Mouse (Mus musculus): ENCODE results near the gene Gm4131. TPM values are rescaled to one million over a fixed set of nuclear protein-coding genes. Genes with fewer than 3 reads are reported as not detected.
A peak's percentile ranks its signal among the peaks of the same experiment; 100 is the strongest.

Gm4131 gene
- total RNA-seq, 1 experiment from 2014 or later: not detected

DNA sequence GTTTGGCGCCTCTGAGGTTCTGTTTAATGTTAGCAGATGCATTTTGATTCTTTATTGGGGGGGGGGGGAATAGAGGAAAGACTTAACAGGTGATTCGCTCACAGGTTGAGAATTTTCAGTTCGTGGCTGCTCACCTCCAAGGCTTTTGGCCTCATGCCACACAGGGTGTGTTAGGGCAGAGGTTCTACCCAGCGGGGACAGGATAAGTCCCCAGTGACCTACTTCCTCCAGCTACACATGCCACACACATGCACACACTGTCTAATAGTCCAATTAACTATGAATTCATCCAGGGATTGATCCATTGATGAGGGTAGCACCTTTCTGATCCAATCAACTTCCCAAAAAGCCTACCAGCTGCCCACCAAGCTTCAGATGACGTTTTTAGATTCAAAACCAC lies 12.9 kb downstream of the Gm4131 start:
- ATAC-seq (ENCODE audit: extremely low read depth, insufficient number of reproducible peaks, low FRiP score, poor library complexity, severe bottlenecking): no peak

DNA sequence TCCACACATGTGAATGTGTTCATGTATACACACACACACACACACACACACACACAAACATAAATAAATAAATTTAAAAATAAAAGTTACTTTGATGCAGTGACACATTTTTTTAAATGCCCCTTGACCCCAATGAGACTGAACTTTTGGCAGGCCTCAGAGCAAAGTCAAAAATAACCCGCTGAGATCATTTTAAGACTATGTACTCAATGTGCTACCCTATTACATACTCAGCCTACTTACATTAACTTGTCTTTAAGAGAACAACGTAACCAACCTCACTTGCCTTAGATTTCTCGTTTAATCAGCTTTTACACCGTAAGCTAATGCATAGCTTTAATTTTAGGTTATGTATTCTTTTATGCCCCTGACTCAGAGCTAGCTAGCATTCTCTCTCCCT lies 13.9 kb downstream of the Gm4131 start:
- ATAC-seq (ENCODE audit: extremely low read depth, insufficient number of reproducible peaks, low FRiP score, poor library complexity, severe bottlenecking): no peak

DNA sequence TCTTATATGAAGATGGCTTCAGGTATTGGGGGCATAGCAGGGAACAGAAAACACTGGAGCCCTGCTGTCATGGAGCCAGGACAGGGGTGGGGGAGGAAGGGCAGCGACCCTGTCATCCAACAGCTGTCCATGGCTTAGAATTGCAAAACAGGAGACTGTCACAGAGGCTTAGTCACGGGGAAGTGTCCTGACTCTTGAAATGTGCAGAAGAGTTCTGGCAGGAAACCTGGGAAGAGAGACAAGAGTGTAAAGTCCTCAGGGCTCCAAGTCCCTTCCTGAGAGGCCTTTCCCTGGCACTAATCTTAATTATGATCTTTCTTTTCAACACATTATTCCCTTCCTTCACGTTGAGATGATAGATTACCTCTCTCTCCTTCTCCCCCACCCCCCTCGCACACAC lies 16.6 kb downstream of the Gm4131 start:
- ATAC-seq (ENCODE audit: extremely low read depth, insufficient number of reproducible peaks, low FRiP score, poor library complexity, severe bottlenecking): no peak

DNA sequence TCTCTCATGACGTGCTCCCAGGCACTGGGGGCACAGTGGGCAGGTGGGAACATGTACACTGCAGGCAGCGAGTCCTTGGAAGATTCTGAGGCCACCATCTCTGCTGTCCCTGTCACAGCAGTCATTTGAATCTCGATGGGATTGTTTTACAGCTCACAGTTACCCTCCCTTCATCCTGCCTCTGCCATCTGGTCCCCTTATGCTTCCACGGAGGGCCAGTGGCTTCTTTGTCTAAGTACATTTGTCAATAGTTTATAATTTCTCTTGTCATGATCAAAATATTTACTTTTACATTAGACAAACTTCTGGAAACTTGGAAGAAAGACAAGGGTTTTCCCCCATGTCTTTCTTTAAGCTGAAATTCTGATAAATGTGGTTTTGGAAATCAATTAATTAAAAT lies 20.0 kb downstream of the Gm4131 start:
- no peak for ATAC-seq (ENCODE audit: extremely low read depth, insufficient number of reproducible peaks, low FRiP score, poor library complexity, severe bottlenecking)

DNA sequence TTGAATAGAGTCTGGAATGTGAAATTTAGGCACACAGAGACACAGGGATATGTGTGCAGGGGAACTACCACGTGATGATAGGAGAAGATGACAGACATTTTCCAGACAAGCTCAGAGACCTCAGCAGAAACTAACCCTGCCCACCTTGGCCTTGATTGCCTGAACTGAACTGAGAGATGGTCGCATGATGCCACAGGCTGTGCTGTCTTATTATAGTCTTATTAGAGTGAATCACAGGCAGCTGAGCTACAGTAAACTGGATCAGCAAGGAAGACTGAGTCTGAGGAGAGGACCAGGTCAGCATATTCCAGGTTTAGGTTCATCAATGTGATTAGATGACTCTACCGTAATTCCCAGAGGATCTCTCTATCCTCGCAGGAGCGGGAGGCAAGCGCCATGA lies 20.4 kb downstream of the Gm4131 start:
- ATAC-seq (ENCODE audit: extremely low read depth, insufficient number of reproducible peaks, low FRiP score, poor library complexity, severe bottlenecking): no peak

DNA sequence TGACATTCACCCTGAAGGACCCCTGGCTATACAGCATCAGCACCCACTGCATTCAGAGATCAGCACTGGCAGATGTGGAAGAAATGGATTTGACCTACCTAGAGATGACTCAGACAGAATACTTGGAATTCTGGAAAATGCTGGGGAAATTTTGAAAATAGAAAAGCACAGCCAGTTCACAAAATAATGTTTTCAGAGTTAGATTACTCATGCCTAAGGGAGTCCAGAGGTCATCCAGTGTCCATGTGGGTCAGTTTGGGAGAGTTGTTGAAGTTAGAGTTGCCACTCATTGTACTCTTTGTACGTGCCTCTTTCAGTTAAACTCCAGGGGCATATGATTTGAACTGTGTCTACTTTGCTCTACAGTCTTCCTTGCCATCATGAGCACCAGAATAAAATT lies 25.0 kb downstream of the Gm4131 start:
- no peak for ATAC-seq (ENCODE audit: extremely low read depth, insufficient number of reproducible peaks, low FRiP score, poor library complexity, severe bottlenecking)

DNA sequence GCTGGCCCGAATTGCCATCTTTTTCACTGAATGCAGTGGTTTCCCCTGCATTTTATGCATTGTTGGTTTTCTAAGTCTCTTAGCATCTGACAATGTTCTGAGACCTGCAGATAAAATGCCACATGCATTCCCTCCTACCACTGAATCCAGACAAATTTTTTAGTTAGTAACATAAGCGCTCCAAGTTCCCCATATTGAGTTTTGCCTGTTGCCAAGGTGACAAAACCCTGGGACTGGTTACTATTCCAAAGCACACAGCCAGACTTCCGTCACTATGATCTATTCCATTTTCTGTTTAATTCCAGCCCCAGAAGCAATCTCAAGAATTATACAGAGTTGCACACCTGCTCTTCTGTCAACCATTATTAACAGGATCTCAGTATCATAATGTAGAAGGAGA lies 26.9 kb downstream of the Gm4131 start:
- no peak for ATAC-seq (ENCODE audit: extremely low read depth, insufficient number of reproducible peaks, low FRiP score, poor library complexity, severe bottlenecking)

DNA sequence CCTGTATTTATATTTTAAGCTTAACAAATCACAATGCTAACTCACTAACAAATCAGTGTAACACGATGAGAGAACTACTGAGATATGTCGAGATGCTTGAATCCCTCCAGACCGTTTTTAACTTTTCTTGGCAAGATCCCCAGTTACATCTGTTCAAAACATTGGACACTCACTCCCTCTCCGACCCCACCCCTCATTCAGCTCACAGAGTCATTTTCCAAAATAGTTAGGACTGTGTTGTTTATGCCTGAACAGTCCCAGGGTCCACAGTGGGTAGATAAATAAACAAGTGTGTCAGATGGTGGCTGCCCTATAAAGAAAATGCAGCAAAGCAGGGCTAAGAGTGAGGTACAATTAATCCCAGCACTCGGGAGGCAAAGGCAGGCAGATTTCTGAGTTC lies 29.7 kb downstream of the Gm4131 start:
- no peak for ATAC-seq (ENCODE audit: extremely low read depth, insufficient number of reproducible peaks, low FRiP score, poor library complexity, severe bottlenecking)

DNA sequence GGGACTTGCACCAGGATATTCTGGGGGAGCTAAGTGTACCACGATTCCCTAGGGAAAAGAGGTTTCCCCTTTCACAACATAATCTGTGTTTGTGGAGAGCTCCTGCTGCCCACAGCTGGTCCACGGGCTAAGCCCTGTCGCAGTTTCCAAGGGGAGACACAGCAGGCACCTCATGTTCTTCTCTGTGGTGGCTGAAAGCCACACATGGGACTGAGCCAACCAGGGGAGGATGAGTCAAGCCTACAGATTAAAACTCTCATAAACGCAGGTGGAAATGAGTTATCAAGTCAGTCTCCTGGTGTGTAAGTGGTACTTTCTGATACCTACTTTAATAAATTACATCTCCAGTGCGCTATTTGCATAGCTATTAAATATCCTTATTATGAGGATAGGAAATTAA lies 30.6 kb downstream of the Gm4131 start:
- no peak for ATAC-seq (ENCODE audit: extremely low read depth, insufficient number of reproducible peaks, low FRiP score, poor library complexity, severe bottlenecking)

DNA sequence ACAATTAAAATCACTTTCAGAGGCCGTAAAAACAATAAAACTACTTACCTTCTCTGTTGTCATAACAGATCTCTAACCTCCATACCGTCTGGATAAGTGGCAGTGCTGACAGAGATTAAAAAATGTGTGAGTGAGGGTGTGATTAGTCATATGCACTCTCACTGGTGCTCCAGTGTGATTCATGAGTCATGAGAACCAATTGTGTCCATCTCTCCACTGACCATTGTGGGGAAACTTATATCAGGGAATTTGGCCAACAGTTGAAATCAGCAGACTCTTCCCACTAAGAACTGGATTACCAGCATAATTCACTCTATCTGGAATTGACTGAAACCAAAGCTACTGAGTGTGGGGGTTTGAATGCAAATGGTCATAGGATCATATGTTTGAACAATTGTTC lies 35.8 kb downstream of the Gm4131 start:
- no peak for ATAC-seq (ENCODE audit: extremely low read depth, insufficient number of reproducible peaks, low FRiP score, poor library complexity, severe bottlenecking)

DNA sequence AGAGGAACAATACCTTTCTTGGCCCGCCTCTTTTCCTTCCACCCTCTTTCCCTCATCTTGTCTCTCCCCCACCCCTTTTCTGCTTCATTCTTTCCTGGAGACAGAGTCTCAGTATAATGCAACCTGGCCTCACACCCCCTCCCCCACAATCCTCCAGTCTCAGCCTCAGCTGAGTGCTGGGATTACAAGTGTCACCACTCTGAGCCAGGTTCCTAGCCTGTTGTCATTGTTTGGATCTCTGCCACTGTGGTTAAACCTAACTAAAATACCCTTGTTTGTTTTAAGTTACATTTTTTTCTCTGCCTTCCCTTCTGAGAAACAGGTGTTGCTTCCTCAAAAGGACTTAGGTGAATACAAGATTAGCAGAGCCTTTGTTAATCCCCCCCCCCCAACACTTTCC lies 53.9 kb downstream of the Gm4131 start:
- no peak for ATAC-seq (ENCODE audit: extremely low read depth, insufficient number of reproducible peaks, low FRiP score, poor library complexity, severe bottlenecking)

DNA sequence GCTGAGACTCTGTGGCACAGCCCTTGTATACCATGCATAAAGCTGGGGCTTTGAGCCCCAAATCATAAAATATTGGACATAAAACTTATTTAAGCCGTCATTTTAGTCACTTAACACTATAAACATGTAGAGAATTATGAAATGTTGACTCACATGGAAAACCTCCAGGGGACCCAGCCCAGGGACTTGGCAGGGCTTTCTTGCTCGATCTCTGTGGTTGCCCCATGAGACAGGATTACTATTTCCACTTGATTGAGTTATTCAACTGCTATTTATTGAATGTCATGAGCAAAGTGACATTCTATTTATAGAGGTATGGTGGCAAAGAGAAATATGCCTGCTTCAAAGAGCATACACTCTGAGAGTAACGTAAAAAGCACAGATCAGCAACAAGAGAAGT lies 57.4 kb downstream of the Gm4131 start:
- no peak for ATAC-seq (ENCODE audit: extremely low read depth, insufficient number of reproducible peaks, low FRiP score, poor library complexity, severe bottlenecking)

DNA sequence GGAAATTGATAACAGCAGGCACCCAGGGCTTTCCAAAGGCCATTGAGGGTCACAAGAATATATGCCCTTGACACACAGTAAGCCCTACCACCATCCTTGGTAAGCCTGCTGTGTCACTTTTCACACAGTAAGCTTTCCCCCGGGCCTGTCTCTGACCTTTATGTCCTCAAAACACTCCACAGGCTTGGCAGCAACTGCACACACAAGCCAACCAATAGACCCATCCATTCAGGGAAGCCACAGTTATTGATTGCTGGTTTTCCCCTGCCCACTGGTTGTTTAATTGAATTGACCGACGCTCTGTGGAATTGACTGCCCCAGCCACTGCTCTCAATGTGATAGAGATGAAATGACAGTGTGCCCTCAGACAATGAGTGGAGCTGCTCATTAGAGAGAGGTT lies 60.5 kb downstream of the Gm4131 start:
- no peak for ATAC-seq (ENCODE audit: extremely low read depth, insufficient number of reproducible peaks, low FRiP score, poor library complexity, severe bottlenecking)

DNA sequence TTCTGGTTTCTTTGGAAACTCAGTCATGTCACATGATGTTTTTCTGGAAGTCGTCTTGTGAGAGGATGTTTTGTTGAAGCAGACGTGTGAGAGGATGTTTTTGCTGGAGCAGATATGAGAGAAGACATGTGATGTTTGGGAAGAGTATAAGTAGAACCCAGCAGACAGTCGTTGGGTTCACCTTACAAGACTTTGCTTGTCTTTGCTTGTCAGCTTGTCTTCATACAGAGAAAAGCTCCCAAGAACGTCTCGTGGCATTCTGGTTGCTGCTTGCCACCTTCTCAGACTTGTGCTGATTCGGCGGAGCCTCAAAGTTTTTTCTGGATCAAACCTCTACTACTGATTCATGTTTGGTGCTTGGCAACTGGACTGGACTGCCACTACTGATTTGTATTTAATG lies 69.3 kb downstream of the Gm4131 start:
- ATAC-seq (ENCODE audit: extremely low read depth, insufficient number of reproducible peaks, low FRiP score, poor library complexity, severe bottlenecking): no peak

DNA sequence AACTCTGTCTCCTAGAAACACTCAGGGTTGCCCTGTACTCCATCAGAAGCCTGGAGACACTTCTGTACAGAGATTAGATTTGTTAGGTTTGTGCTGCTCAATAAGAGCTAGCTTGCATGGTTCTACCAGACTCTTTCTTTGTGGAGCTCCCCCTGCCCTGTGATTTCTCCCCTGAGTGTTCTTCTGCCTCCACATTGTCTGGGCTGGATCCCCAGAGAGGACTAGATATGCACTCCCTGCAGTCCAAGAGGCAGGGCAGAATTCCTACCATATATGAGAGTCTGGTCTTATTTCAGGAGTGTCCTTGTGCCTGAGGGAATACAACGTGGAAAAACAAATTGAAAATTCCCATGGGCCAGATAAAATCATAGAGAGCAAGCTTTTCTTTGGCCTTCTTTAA lies 70.2 kb downstream of the Gm4131 start:
- ATAC-seq (ENCODE audit: extremely low read depth, insufficient number of reproducible peaks, low FRiP score, poor library complexity, severe bottlenecking): no peak

DNA sequence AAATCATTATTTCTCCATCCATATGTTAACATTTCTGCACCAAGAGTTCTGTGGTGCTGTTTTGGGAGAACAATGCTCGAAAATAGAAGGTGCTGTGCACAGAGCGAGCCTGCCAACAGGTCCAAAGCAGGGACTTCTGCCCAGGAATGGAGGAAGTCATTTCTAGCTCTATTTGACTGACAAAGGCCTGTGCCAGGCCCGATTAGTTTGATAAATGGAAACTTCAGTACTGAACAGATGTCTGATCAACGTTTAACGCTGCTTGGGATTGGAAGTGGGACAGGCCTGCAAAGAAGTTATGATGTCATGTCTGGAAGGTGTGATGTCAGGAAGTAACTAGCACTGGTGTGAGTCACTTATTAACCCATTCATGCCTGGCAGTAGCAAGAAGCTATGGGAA lies 73.3 kb downstream of the Gm4131 start:
- no peak for ATAC-seq (ENCODE audit: extremely low read depth, insufficient number of reproducible peaks, low FRiP score, poor library complexity, severe bottlenecking)

DNA sequence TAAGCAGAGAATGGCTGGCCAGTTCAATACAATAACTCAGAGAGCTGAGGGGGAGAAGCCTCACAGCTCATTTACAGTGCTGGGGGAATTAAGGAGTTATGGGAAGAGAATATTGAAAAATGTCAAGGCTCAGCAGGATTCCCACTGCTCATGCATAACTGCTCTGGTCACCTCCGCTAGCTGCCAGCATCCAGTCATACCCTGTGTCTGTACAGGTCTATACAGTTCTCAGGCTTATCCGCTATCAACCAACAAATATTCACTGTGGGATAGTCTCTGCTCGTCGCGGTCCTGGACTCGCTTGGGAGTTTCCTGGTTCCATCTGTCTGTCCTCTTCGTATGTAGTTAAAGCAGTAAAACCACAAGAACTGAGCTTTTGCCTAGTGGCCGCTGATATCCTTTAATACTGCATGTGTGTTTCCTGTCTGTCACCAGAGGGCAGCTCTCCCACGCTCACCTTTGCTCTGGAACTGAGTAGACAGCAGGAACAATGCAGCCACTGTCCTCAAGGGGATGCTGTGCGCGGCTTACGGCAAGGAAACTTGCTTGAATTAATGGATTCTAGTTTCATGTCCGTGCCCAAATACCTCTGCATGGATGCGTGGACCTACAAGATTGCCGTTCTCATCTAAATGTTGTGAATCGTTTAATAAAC lies 74.4 kb downstream of the Gm4131 start:
- 0 out of 2 replicates have a peak, but pooled peaks have one; percentile 13 for ATAC-seq (ENCODE audit: extremely low read depth, insufficient number of reproducible peaks, low FRiP score, poor library complexity, severe bottlenecking)

DNA sequence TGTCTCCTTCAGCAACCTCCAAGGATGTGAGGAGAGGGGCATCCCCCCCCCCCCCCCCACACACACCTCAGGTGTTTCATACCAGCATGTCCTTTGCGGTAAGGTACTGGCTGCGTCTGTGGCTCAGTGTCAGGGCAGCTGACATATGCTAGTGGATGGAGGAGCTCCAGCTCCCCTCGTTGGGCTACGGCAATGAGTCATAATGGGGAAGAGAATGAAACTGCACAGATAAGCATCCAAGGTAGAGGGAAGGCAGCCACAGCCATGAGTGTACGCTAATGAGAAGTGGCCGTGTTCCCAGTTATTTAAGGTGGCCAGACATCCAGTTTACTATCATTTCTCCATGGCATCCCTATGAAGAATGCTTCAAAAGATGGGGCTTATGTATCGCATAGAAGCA lies 78.5 kb downstream of the Gm4131 start:
- no peak for ATAC-seq (ENCODE audit: extremely low read depth, insufficient number of reproducible peaks, low FRiP score, poor library complexity, severe bottlenecking)

DNA sequence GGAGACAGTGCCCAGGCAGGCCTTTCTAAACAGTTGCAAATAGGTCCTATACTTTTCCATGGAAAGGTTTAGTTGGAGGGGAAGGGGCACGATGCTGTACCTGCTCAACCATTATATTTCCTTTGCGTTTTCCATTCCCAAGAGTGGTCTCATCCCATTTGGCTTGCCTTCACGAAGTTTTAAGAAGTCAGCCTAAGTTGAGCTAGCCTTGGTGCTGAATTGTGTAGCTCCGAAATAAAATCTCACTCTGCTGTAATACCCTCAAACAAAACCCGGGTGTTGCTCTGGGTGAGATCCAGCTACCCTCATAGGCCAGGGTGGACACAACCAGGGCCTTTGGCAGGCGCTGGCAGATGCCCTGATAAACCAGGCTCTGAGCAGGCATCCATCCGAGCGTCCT lies 85.3 kb downstream of the Gm4131 start:
- no peak for ATAC-seq (ENCODE audit: extremely low read depth, insufficient number of reproducible peaks, low FRiP score, poor library complexity, severe bottlenecking)

DNA sequence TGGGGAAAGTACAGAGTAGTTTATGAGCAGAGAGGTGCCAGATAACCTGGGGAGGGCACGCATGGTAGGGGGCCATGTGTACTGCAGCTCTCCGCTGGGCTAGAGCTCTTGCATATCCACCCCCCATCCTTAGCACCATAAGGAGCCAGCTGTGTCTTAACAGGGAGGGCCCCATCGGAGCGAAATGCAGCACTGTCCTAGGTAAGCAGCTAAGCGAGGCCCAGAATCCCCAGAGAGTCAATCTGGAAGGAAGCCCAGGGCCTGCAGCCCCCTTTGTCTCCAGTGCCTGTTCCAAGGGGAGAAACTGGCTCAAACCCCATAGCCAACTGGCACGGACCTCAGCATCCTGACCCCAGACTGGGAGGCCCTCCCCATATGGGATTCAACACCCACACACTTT lies 87.3 kb downstream of the Gm4131 start:
- ATAC-seq (ENCODE audit: extremely low read depth, insufficient number of reproducible peaks, low FRiP score, poor library complexity, severe bottlenecking): no peak

DNA sequence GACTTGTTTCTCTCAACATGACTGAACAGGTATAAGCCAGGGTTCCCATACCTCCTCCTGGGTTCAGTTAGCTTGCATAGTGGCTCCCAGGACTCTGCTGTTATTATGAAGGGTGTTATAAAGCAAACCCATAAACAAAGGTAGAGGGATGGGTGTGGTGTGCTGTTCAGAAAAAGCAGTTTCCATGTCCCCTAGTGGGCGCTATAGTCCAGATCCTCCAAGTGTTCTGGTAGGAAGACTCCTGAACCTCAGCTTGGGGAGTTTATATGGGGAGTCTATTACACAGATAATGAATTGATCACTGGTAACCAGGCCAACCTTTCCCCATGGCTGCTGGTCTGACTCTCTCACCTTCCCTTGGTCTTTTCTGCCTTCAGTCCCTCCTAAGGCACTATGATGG lies 92.2 kb downstream of the Gm4131 start:
- ATAC-seq (ENCODE audit: extremely low read depth, insufficient number of reproducible peaks, low FRiP score, poor library complexity, severe bottlenecking): no peak

DNA sequence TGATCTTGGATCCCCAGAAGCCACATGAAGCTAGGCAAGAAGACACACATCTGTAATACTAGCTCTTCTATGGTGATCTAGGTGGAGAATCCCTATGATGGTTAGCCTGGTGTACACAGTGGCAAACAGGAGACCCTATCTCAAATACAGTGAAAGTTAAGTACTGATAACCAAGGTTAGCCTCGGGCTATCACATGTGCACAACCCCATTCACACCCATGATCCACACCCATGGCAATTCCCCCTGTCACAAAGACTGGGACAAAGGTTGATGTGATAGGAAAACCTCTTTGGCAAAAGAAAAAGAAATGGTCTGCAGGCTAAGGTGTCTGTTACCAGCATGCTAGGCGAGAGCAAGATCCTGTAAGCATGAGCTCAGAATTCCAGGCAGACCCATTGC lies 94.7 kb downstream of the Gm4131 start:
- ATAC-seq (ENCODE audit: extremely low read depth, insufficient number of reproducible peaks, low FRiP score, poor library complexity, severe bottlenecking): no peak
